Mouse (Mus musculus) monocyte, adult 2 months (primary cell): Measurements from ENCODE around the gene Dpp7.

Experiments used
- DNase-seq, 2 experiments: peaks; one replicate each; pipeline ENCODE4 v3.0.0; 2022; ENCODE audit warnings: low spot score in 2 of 2, low read depth in 1 of 2

Dpp7 gene

GRCm38 (mm10) chr2:25369996-25370395 is 13.8 kb upstream of the Dpp7 start:
- no peak for DNase-seq

GRCm38 (mm10) chr2:25365091-25365761 is 9.1 kb upstream of the Dpp7 start, which contains the start of gene Uap1l1:
Gene Uap1l1 (minus strand): TSS chr2:25365682.
- DNase-seq, result peak; percentile 27 to 29

GRCm38 (mm10) chr2:25364761-25365090 is 8.6 kb upstream of the Dpp7 start:
- no peak for DNase-seq

- DNase-seq, result no peak
These were observed 8.2 kb upstream of the Dpp7 start for GRCm38 (mm10) chr2:25364313-25364712.

- no peak for DNase-seq
These were observed 7.5 kb upstream of the Dpp7 start for GRCm38 (mm10) chr2:25363478-25364178.

GRCm38 (mm10) chr2:25359848-25360247 is 3.7 kb upstream of the Dpp7 start:
- no peak for DNase-seq

GRCm38 (mm10) chr2:25355419-25356066 is 616 bp downstream of the Dpp7 start:
- DNase-seq, result no peak

- no peak for DNase-seq
These were observed 1.9 kb downstream of the Dpp7 start for GRCm38 (mm10) chr2:25354211-25354610.

GRCm38 (mm10) chr2:25350701-25351100 is 5.5 kb downstream of the Dpp7 start:
- DNase-seq, result no peak

- DNase-seq, result no peak
These were observed 6.7 kb downstream of the Dpp7 start for GRCm38 (mm10) chr2:25349499-25349898.

- DNase-seq, result no peak
These were observed 8.0 kb downstream of the Dpp7 start for GRCm38 (mm10) chr2:25348162-25348561.

- no peak for DNase-seq
These were observed 17.9 kb downstream of the Dpp7 start for GRCm38 (mm10) chr2:25338303-25338702.

- DNase-seq, result no peak
These were observed 22.6 kb downstream of the Dpp7 start for GRCm38 (mm10) chr2:25333569-25333968.

- peak; percentile 98 to 99 for DNase-seq
These were observed 23.6 kb downstream of the Dpp7 start, which contains the start of gene Man1b1 for GRCm38 (mm10) chr2:25332286-25333160. Gene Man1b1 (plus strand): TSS chr2:25332338.

- DNase-seq, result no peak
These were observed 24.7 kb downstream of the Dpp7 start for GRCm38 (mm10) chr2:25331470-25331869.

GRCm38 (mm10) chr2:25328440-25328839 is 27.7 kb downstream of the Dpp7 start:
- no peak for DNase-seq

GRCm38 (mm10) chr2:25326036-25326435 is 30.1 kb downstream of the Dpp7 start:
- no peak for DNase-seq

- DNase-seq, result no peak
These were observed 36.1 kb downstream of the Dpp7 start for GRCm38 (mm10) chr2:25320084-25320483.

- peak in 1 of 2 experiments; percentile 23 for DNase-seq
These were observed 37.0 kb downstream of the Dpp7 start, which contains the start of gene Grin1 for GRCm38 (mm10) chr2:25318971-25319773. Gene Grin1 (minus strand): TSS chr2:25319187.
